Mouse (Mus musculus) neural tube, embryonic 13.5 days (tissue): ENCODE data around the gene Hmgn3. TPM values are rescaled to one million over a fixed set of nuclear protein-coding genes. Genes with fewer than 3 reads are reported as not detected.

Experiments used
- ATAC-seq: fragments of 200-750 bp; cut with Nextera tagmentation; 2 replicates; pipeline ENCODE4 v1.8.0; 2017; ENCODE audit warnings: low read depth, mild to moderate bottlenecking, moderate TSS enrichment, moderate library complexity
- H3K27ac ChIP-seq: fragments of 300-500 bp; sonication (generic); replicated peaks from 2 replicates; pipeline ENCODE4 v1.5.1; 2015; ENCODE audit warnings: moderate library complexity, mild to moderate bottlenecking, inconsistent platforms
- H3K27me3 ChIP-seq: fragments of 300-500 bp; sonication (generic); 2 replicates; pipeline ENCODE4 v1.6.1; 2015; ENCODE audit warnings: mild to moderate bottlenecking, inconsistent platforms
- H3K36me3 ChIP-seq: fragments of 300-500 bp; sonication (generic); 2 replicates; pipeline ENCODE4 v1.6.1; 2015; ENCODE audit warnings: mild to moderate bottlenecking, inconsistent platforms
- H3K4me1 ChIP-seq: fragments of 300-500 bp; sonication (generic); replicated peaks from 2 replicates; pipeline ENCODE4 v1.6.1; 2015; ENCODE audit warnings: inconsistent platforms
- H3K4me2 ChIP-seq: fragments of 300-500 bp; sonication (generic); 2 replicates; pipeline ENCODE4 v1.6.1; 2015; ENCODE audit warnings: inconsistent platforms, mild to moderate bottlenecking, moderate library complexity
- H3K4me3 ChIP-seq: fragments of 300-500 bp; sonication (generic); 2 replicates; pipeline ENCODE4 v1.5.1; 2015; ENCODE audit warnings: mild to moderate bottlenecking, inconsistent platforms
- H3K9ac ChIP-seq: fragments of 300-500 bp; sonication (generic); 2 replicates; pipeline ENCODE4 v1.6.1; 2015; ENCODE audit warnings: moderate library complexity, mild to moderate bottlenecking, inconsistent platforms
- H3K9me3 ChIP-seq: fragments of 300-500 bp; sonication (generic); 2 replicates; pipeline ENCODE4 v1.6.1; 2016; ENCODE audit warnings: inconsistent platforms
- WGBS: fragments of 180-500 bp; shearing (Covaris S2); methylation state at CpG from one replicate; pipeline ENCODE4 v1.1.7; 2015; 5-methylcytosine and 5-hydroxymethylcytosine counted together
- polyA plus RNA-seq: library from polyadenylated mRNA; unstranded; fragments of >200 nt; fragmentation: Nextera tagmentation; extraction: Ambion mirVana; gene quantifications from 2 replicates; pipeline ENCODE4 v1.2.1, GENCODE M21; 2015

The Hmgn3 gene
- polyA plus RNA-seq, 1 experiment from 2014 or later, result 98.9 TPM

- no peaks in the 10 kb centered on the region for H3K27me3 ChIP-seq
- H3K9me3 ChIP-seq, result no peaks in the 10 kb centered on the region
- no peaks in the 10 kb centered on the region for H3K36me3 ChIP-seq
- H3K27ac ChIP-seq, result no peak overlapping the region
- no peak overlapping the region for H3K4me3 ChIP-seq
- 83% methylated on average over 10 of the region's 10 CpGs for WGBS
- ATAC-seq, result no peak
- no peak overlapping the region for H3K9ac ChIP-seq
- H3K4me2 ChIP-seq, result no peak overlapping the region
- H3K4me1 ChIP-seq, result no peaks in the 10 kb centered on the region
These were observed 32.7 kb downstream of the Hmgn3 start for GRCm38 (mm10) chr9:83113800-83114217.

- H3K36me3 ChIP-seq, result no peaks in the 10 kb centered on the region
- no peak for ATAC-seq
- H3K4me2 ChIP-seq, result no peak overlapping the region
- no peaks in the 10 kb centered on the region for H3K4me1 ChIP-seq
- H3K9me3 ChIP-seq, result no peaks in the 10 kb centered on the region
- H3K27ac ChIP-seq, result no peak overlapping the region
- H3K4me3 ChIP-seq, result no peak overlapping the region
- no peaks in the 10 kb centered on the region for H3K27me3 ChIP-seq
- WGBS, result 83% methylated on average over 9 of the region's 9 CpGs
- no peak overlapping the region for H3K9ac ChIP-seq
These were observed 34.1 kb downstream of the Hmgn3 start for GRCm38 (mm10) chr9:83112305-83112768.

- 62% methylated on average over 3 of the region's 3 CpGs for WGBS
- no peaks in the 10 kb centered on the region for H3K9me3 ChIP-seq
- no peaks in the 10 kb centered on the region for H3K4me1 ChIP-seq
- H3K9ac ChIP-seq, result no peak overlapping the region
- no peak for ATAC-seq
- H3K27me3 ChIP-seq, result no peaks in the 10 kb centered on the region
- no peak overlapping the region for H3K4me3 ChIP-seq
- no peak overlapping the region for H3K4me2 ChIP-seq
- no peaks in the 10 kb centered on the region for H3K36me3 ChIP-seq
- H3K27ac ChIP-seq, result no peak overlapping the region
These were observed 34.7 kb downstream of the Hmgn3 start for GRCm38 (mm10) chr9:83111789-83112188.

GRCm38 (mm10) chr9:83111117-83111686 is 35.3 kb downstream of the Hmgn3 start:
- H3K4me2 ChIP-seq, result no peak overlapping the region
- 83% methylated on average over 9 of the region's 9 CpGs for WGBS
- no peaks in the 10 kb centered on the region for H3K27me3 ChIP-seq
- no peaks in the 10 kb centered on the region for H3K9me3 ChIP-seq
- ATAC-seq, result no peak
- no peak overlapping the region for H3K27ac ChIP-seq
- no peak overlapping the region for H3K4me3 ChIP-seq
- H3K36me3 ChIP-seq, result no peaks in the 10 kb centered on the region
- H3K9ac ChIP-seq, result no peak overlapping the region
- H3K4me1 ChIP-seq, result no peaks in the 10 kb centered on the region

GRCm38 (mm10) chr9:83110406-83111116 is 35.9 kb downstream of the Hmgn3 start:
- H3K9ac ChIP-seq, result no peak overlapping the region
- no peaks in the 10 kb centered on the region for H3K36me3 ChIP-seq
- H3K4me2 ChIP-seq, result no peak overlapping the region
- H3K27me3 ChIP-seq, result no peaks in the 10 kb centered on the region
- WGBS, result 91% methylated on average over 9 of the region's 9 CpGs
- no peaks in the 10 kb centered on the region for H3K9me3 ChIP-seq
- no peak overlapping the region for H3K4me3 ChIP-seq
- ATAC-seq, result no peak
- H3K4me1 ChIP-seq, result no peaks in the 10 kb centered on the region
- no peak overlapping the region for H3K27ac ChIP-seq

- no peaks in the 10 kb centered on the region for H3K27me3 ChIP-seq
- no peaks in the 10 kb centered on the region for H3K4me1 ChIP-seq
- 90% methylated on average over 6 of the region's 6 CpGs for WGBS
- H3K36me3 ChIP-seq, result no peaks in the 10 kb centered on the region
- no peak overlapping the region for H3K4me2 ChIP-seq
- no peak overlapping the region for H3K9ac ChIP-seq
- ATAC-seq, result no peak
- no peak overlapping the region for H3K4me3 ChIP-seq
- no peak overlapping the region for H3K27ac ChIP-seq
- no peaks in the 10 kb centered on the region for H3K9me3 ChIP-seq
These were observed 36.8 kb downstream of the Hmgn3 start for GRCm38 (mm10) chr9:83109705-83110104.

GRCm38 (mm10) chr9:83108821-83109220 is 37.7 kb downstream of the Hmgn3 start:
- 80% methylated on average over 3 of the region's 3 CpGs for WGBS

GRCm38 (mm10) chr9:83103785-83104184 is 42.7 kb downstream of the Hmgn3 start:
- H3K27ac ChIP-seq, result no peak overlapping the region
- ATAC-seq, result no peak
- no peaks in the 10 kb centered on the region for H3K9me3 ChIP-seq
- no peaks in the 10 kb centered on the region for H3K36me3 ChIP-seq
- no peaks in the 10 kb centered on the region for H3K4me1 ChIP-seq
- 88% methylated on average over 3 of the region's 3 CpGs for WGBS
- H3K4me3 ChIP-seq, result no peak overlapping the region
- H3K9ac ChIP-seq, result no peak overlapping the region
- H3K4me2 ChIP-seq, result no peak overlapping the region
- no peaks in the 10 kb centered on the region for H3K27me3 ChIP-seq

More at GRCm38 (mm10) chr9:83108821-83109220, 37.7 kb downstream of the Hmgn3 start:
- Histone ChIP-seq H3K9me3 (no peaks in the 10 kb centered on the region), H3K36me3 (no peaks in the 10 kb centered on the region), H3K27me3 (no peaks in the 10 kb centered on the region), H3K4me1 (no peaks in the 10 kb centered on the region), H3K4me3 (no peak overlapping the region), H3K4me2 (no peak overlapping the region), H3K9ac (no peak overlapping the region), H3K27ac (no peak overlapping the region)
- no peak for ATAC-seq

GRCm38 (mm10) chr9:83101691-83102090 is 44.8 kb downstream of the Hmgn3 start:
- Histone ChIP-seq H3K36me3 (no peaks in the 10 kb centered on the region), H3K4me1 (no peaks in the 10 kb centered on the region), H3K9ac (no peak overlapping the region), H3K27ac (no peak overlapping the region), H3K9me3 (no peaks in the 10 kb centered on the region), H3K27me3 (no peaks in the 10 kb centered on the region), H3K4me3 (no peak overlapping the region), H3K4me2 (no peak overlapping the region)
- no peak for ATAC-seq
- WGBS, result 93% methylated on average over 3 of the region's 3 CpGs

- Histone ChIP-seq H3K4me3 (no peak overlapping the region), H3K27ac (no peak overlapping the region), H3K36me3 (no peaks in the 10 kb centered on the region), H3K4me1 (no peaks in the 10 kb centered on the region), H3K4me2 (no peak overlapping the region), H3K9ac (no peak overlapping the region), H3K27me3 (no peaks in the 10 kb centered on the region), H3K9me3 (no peaks in the 10 kb centered on the region)
- ATAC-seq, result no peak
- 80% methylated on average over 3 of the region's 3 CpGs for WGBS
These were observed 45.7 kb downstream of the Hmgn3 start for GRCm38 (mm10) chr9:83100786-83101185.

GRCm38 (mm10) chr9:83098652-83099307 is 47.7 kb downstream of the Hmgn3 start:
- Histone ChIP-seq H3K4me3 (no peak overlapping the region), H3K4me2 (no peak overlapping the region), H3K36me3 (no peaks in the 10 kb centered on the region), H3K9me3 (no peaks in the 10 kb centered on the region), H3K27me3 (no peaks in the 10 kb centered on the region), H3K9ac (no peak overlapping the region), H3K4me1 (no peaks in the 10 kb centered on the region), H3K27ac (no peak overlapping the region)
- 70% methylated on average over 12 of the region's 12 CpGs for WGBS
- no peak for ATAC-seq

- H3K4me3 ChIP-seq, result no peak overlapping the region
- 69% methylated on average over 8 of the region's 8 CpGs for WGBS
- no peaks in the 10 kb centered on the region for H3K27me3 ChIP-seq
- no peaks in the 10 kb centered on the region for H3K36me3 ChIP-seq
- H3K9ac ChIP-seq, result no peak overlapping the region
- H3K9me3 ChIP-seq, result no peaks in the 10 kb centered on the region
- no peaks in the 10 kb centered on the region for H3K4me1 ChIP-seq
- H3K4me2 ChIP-seq, result no peak overlapping the region
- no peak for ATAC-seq
- H3K27ac ChIP-seq, result no peak overlapping the region
These were observed 48.7 kb downstream of the Hmgn3 start for GRCm38 (mm10) chr9:83097816-83098215.
